Mouse (Mus musculus): ENCODE results near the gene Olfr667.

- no peak for TF ChIP-seq CTCF (IDR thresholded peaks at IDR 0.05; ENCODE audit: low read depth, low read length)
- TF ChIP-seq POLR2A (IDR thresholded peaks at IDR 0.05; ENCODE audit: insufficient read depth, low read length), result no peak
These were observed 12.7 kb upstream of the Olfr667 start, which contains the start of gene Olfr669 for GRCm38 (mm10) chr7:104933940-104934339.
